Mouse (Mus musculus) kidney, embryonic 16.5 days (tissue): Measurements from ENCODE around the gene Ppm1e. TPM values are rescaled to one million over a fixed set of nuclear protein-coding genes. Genes with fewer than 3 reads are reported as not detected.

Experiments used
- ATAC-seq: fragments of 200-750 bp; cut with Nextera tagmentation; 2 replicates; pipeline ENCODE4 v1.8.0; 2017; ENCODE audit warnings: moderate TSS enrichment; ENCODE audit not compliant: low FRiP score, low TSS enrichment
- H3K27ac ChIP-seq: fragments of 300-500 bp; sonication (generic); 2 replicates; pipeline ENCODE4 v1.5.1; 2014; ENCODE audit warnings: low read length
- H3K27me3 ChIP-seq: fragments of 300-500 bp; sonication (generic); 2 replicates; pipeline ENCODE4 v1.6.1; 2014; ENCODE audit warnings: low read length, control low read depth, mixed read lengths; ENCODE audit not compliant: insufficient read depth
- H3K36me3 ChIP-seq: fragments of 300-500 bp; sonication (generic); 2 replicates; pipeline ENCODE4 v1.6.1; 2014; ENCODE audit warnings: low read length, control low read depth, mixed read lengths; ENCODE audit not compliant: insufficient read depth
- H3K4me1 ChIP-seq: fragments of 300-500 bp; sonication (generic); 2 replicates; pipeline ENCODE4 v1.6.1; 2014; ENCODE audit warnings: low read length, control low read depth, mixed read lengths; ENCODE audit not compliant: insufficient read depth
- H3K4me2 ChIP-seq: fragments of 300-500 bp; sonication (generic); replicated peaks from 2 replicates; pipeline ENCODE4 v1.6.1; 2014; ENCODE audit warnings: low read depth, low read length
- H3K4me3 ChIP-seq: fragments of 300-500 bp; sonication (generic); 2 replicates; pipeline ENCODE4 v1.5.1; 2014; ENCODE audit warnings: mild to moderate bottlenecking, low read length
- H3K9ac ChIP-seq: fragments of 300-500 bp; sonication (generic); replicated peaks from 2 replicates; pipeline ENCODE4 v1.6.1; 2014; ENCODE audit warnings: low read length
- H3K9me3 ChIP-seq: fragments of 300-500 bp; sonication (generic); 2 replicates; pipeline ENCODE4 v1.6.1; 2016; ENCODE audit warnings: low read length, control low read depth
- WGBS: fragments of 180-500 bp; shearing (Covaris S2); extraction: QIAGEN DNeasy Blood & Tissue Kit; methylation state at CpG from one replicate; pipeline ENCODE4 v1.1.7; 2014; 5-methylcytosine and 5-hydroxymethylcytosine counted together
- polyA plus RNA-seq: library from polyadenylated mRNA; unstranded; fragments of >200 nt; fragmentation: Nextera tagmentation; extraction: Ambion mirVana; gene quantifications from 2 replicates; pipeline ENCODE4 v1.2.1, GENCODE M21; 2015

Gene Ppm1e
- polyA plus RNA-seq, 1 experiment from 2014 or later = 1.9 TPM

GRCm38 (mm10) chr11:87212313-87212712, 146.5 kb downstream of the Ppm1e start:
- Histone ChIP-seq H3K9me3 (no peaks in the 10 kb centered on the region), H3K9ac (no peak overlapping the region), H3K4me3 (no peak overlapping the region), H3K4me1 (no peaks in the 10 kb centered on the region), H3K27ac (no peak overlapping the region), H3K36me3 (peaks cover 10% of the 10 kb centered on the region; the same call in 1 of the 2 replicates), H3K4me2 (no peak overlapping the region), H3K27me3 (no peaks in the 10 kb centered on the region)
- ATAC-seq = no peak
- 62% methylated on average over 5 of the region's 5 CpGs for WGBS

Other genes starting within 250 kb of the Ppm1e start
- 59.4 and 61.1 TPM in 2 replicates for gene Ska2, start 249.8 kb downstream of the Ppm1e start, polyA plus RNA-seq
- gene Trim37, start 231.9 kb downstream of the Ppm1e start, polyA plus RNA-seq = 29.0 and 31.5 TPM in 2 replicates
- 7.9 and 8.7 TPM in 2 replicates for gene Rad51c, start 45.9 kb upstream of the Ppm1e start, polyA plus RNA-seq
- 0.31 and 0.76 TPM in 2 replicates for gene Tex14, start 46.0 kb upstream of the Ppm1e start, polyA plus RNA-seq
- gene Gm11492, start 207.6 kb upstream of the Ppm1e start, polyA plus RNA-seq = not detected in 2 replicates
- gene Sept4, start 209.9 kb upstream of the Ppm1e start, polyA plus RNA-seq = 70.6 and 77.8 TPM in 2 replicates
- gene Mtmr4, start 233.1 kb upstream of the Ppm1e start, polyA plus RNA-seq = 41.7 and 42.2 TPM in 2 replicates